Mouse (Mus musculus): ENCODE data around the gene Plekhd1.

Plekhd1 gene

GRCm38 (mm10) chr12:80757751-80758558 lies 65.6 kb downstream of the Plekhd1 start:
- DNase-seq (ENCODE audit: low read depth) = peak; percentile 53

DNA sequence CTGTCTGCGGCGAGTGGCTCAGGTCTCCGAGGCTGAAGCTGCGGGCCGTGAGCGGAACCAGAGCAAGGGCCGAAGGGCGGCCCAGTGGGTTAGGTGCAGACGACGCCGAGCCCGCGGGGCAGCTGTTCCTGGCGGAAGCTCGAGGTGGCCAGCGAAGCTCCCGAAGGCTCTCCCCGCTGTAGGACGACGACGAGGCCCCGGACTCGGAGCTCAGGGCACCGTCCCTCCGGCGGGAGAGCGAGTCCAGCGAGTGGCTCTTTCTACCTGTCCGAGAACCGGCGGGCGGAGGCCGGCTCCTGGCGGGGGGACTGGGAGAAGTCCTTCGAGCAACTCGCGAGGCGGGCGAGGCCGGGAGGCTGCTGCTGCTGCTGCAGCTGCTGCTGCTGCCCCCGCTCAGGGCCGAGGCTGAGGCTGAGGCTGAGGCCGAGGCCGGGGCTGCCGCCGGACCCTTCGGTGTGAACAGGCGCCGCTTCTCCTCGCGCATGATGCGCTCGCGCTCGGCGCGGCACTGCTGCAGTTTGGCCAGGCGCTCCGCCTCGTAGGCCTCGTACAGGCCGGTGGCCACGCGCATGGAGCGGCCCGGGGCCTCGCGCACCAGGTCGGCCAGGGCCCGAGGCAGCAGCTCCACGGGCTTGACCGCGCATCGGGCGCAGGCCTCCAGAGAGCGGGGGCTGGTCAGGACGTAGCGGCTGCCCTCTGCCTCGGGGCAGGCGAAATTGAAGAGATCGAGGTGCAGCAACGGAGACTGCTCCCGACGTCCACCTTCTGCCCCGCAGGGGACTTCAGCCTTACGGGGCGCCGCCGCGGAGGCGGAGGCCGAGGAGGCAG lies 66.4 kb downstream of the Plekhd1 start:
- no peak for DNase-seq (ENCODE audit: low read depth)

- DNase-seq (ENCODE audit: low read depth) = no peak
Measured at GRCm38 (mm10) chr12:80759387-80759712, 67.0 kb downstream of the Plekhd1 start.

GRCm38 (mm10) chr12:80759713-80760395 lies 67.5 kb downstream of the Plekhd1 start:
- DNase-seq (ENCODE audit: low read depth) = no peak

- DNase-seq (ENCODE audit: low read depth) = peak; percentile 90
Measured at GRCm38 (mm10) chr12:80760396-80760801, 68.0 kb downstream of the Plekhd1 start, which contains the start of gene Ccdc177. Gene Ccdc177, minus strand, starts transcription at chr12:80760687.

DNA sequence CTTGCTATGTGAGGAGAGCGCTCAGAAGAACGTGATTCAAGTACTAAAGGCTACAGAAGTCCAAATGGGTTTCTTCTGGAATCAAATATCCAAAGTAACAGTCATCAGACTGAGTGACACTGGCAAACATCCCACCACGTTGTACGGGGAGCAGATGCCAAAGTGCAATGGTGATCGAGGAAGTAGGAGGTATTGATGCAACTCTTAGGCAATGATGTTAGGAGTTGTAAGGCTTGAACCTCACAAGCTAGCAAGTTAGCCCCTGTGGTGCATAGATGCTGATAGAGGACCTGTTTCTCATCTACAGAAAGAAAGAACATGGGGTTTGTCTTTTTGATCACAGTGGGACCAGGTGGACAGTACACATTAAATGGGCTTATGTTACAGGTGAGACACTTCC lies 70.6 kb downstream of the Plekhd1 start:
- no peak for DNase-seq (ENCODE audit: low read depth)

DNA sequence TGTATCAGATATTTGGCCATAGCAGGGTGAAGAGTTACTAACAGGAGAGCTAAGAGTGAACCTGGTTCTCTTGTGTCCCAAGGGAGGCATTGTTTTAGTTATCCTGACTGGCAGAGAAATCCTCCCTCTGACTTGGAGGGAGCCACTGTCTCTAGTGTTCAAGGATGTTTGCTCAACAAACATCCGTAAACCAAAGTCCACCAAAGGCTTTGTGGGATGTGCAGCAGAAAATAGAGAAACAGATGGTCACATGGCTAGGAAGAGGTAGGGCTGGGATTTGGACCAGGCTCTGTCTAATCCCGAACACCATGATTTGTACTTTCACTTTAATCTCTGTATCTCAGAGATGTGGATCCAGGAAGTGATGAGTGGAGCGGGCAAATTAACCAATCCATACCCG lies 71.7 kb downstream of the Plekhd1 start:
- DNase-seq (ENCODE audit: low read depth) = no peak

- peak; percentile 87 for DNase-seq (ENCODE audit: low read depth)
Measured at GRCm38 (mm10) chr12:80769697-80770096, 77.3 kb downstream of the Plekhd1 start.

Measured in induced T-regulatory cell, adult 2 months (primary cell).